ENCODE assay signal across 7 mouse cellular contexts in the genomic region with DNA sequence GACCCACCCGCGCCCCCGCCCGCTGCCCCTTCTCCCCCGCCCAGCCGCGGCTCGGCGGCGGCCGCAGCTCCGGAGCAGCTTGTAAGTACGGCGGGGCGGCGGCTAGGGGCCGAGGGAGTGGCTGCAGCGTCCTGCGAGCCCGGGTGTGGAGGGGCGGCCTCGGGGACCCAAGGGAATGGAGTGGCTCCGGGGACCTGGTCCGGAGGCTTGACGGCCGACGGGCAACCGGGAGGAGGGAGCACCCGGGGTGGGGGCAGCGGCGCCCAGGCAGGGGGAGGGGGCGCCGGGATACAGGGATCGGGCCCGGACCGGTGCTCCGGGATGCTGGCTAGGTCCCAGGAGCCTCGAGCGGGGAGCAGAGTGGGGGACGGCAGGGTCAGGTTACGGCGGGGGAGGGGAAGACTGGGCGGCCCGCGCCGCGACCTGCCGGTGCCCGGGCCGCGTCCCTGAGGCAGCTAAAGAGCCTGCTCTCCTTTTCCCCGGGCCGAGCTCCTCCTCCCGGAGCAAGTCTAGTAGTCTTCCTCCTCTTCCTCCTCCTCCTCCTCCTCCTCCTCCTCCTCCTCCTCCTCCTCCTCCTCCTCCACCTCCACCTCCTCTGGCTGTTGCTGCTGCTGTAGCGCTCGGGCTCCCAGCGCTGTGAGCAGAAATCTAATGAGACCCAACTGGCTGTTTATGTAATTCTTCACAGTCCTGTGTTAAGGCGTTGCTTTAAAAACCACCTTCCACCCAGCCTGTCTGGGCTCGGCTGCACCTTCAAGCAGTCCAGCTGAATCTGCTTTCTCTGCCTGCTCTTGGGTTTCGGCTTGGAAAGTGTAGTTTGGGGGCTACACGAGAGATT. TPM values are rescaled to one million over a fixed set of nuclear protein-coding genes. Genes with fewer than 3 reads are reported as not detected.
DNase-seq lines count a peak whose midpoint lies in the region; ATAC-seq and TF ChIP-seq lines count a peak whose summit lies in the region.

No protein-coding gene starts in this region.

- no peaks in the 10 kb centered on the region for H3K9me3 ChIP-seq in intestine, postnatal 0 days (ENCODE audit: control insufficient read depth)
- H3K9me3 ChIP-seq in limb, embryonic 13.5 days: no peaks in the 10 kb centered on the region
- H3K9me3 ChIP-seq in midbrain, embryonic 13.5 days: no peaks in the 10 kb centered on the region

- peaks cover 4% of the 10 kb centered on the region for H3K4me1 ChIP-seq in intestine, postnatal 0 days (replicated peaks; ENCODE audit: control insufficient read depth, insufficient read depth, low read length)
- peaks cover 33% of the 10 kb centered on the region for H3K4me1 ChIP-seq in limb, embryonic 13.5 days
- H3K4me1 ChIP-seq in midbrain, embryonic 13.5 days (replicated peaks): peaks cover 34% of the 10 kb centered on the region

- H3K4me3 ChIP-seq in intestine, postnatal 0 days (ENCODE audit: low read depth, low read length): peak overlapping the region; percentile 99
- H3K4me3 ChIP-seq in limb, embryonic 13.5 days: peak overlapping the region; percentile 96
- peak overlapping the region; percentile 98 for H3K4me3 ChIP-seq in midbrain, embryonic 13.5 days (replicated peaks)

- peak; percentile 84 for DNase-seq in adrenal gland, postnatal 10 days
- DNase-seq in embryo, embryonic 11 days: peak; percentile 87
- peak; percentile 60 to 81 for DNase-seq in gastrocnemius, postnatal 4 days (ENCODE audit: low spot score in 2 of 2)
- DNase-seq in spleen, postnatal 14 days (ENCODE audit: low spot score in 2 of 2): peak; percentile 48 to 55

- no peaks in the 10 kb centered on the region for H3K27me3 ChIP-seq in intestine, postnatal 0 days (replicated peaks; ENCODE audit: control insufficient read depth, insufficient read depth, low read length)
- no peaks in the 10 kb centered on the region for H3K27me3 ChIP-seq in limb, embryonic 13.5 days
- no peaks in the 10 kb centered on the region for H3K27me3 ChIP-seq in midbrain, embryonic 13.5 days

- under 1% methylated on average over 51 of the region's 61 CpGs for WGBS in intestine, postnatal 0 days
- WGBS in limb, embryonic 13.5 days: 1% methylated on average over 45 of the region's 61 CpGs
- under 1% methylated on average over 47 of the region's 61 CpGs for whole genome bisulfite sequencing in midbrain, embryonic 13.5 days

- peak overlapping the region; percentile 67 for H3K4me2 ChIP-seq in intestine, postnatal 0 days (replicated peaks; ENCODE audit: low read depth)
- H3K4me2 ChIP-seq in limb, embryonic 13.5 days (replicated peaks): peak overlapping the region; percentile 74
- peak overlapping the region; percentile 67 for H3K4me2 ChIP-seq in midbrain, embryonic 13.5 days (replicated peaks)

- peaks cover 11% of the 10 kb centered on the region for H3K36me3 ChIP-seq in intestine, postnatal 0 days (ENCODE audit: control insufficient read depth, insufficient read depth)
- peaks cover 11% of the 10 kb centered on the region for H3K36me3 ChIP-seq in limb, embryonic 13.5 days
- peaks cover 14% of the 10 kb centered on the region for H3K36me3 ChIP-seq in midbrain, embryonic 13.5 days

- peak overlapping the region; percentile 100 for H3K9ac ChIP-seq in intestine, postnatal 0 days (ENCODE audit: low read depth, low read length)
- H3K9ac ChIP-seq in limb, embryonic 13.5 days: peak overlapping the region; percentile 95
- peak overlapping the region; percentile 99 for H3K9ac ChIP-seq in midbrain, embryonic 13.5 days (replicated peaks)

- ATAC-seq in intestine, postnatal 0 days: peak; percentile 2; the same call in 1 of the 2 replicates
- peak; percentile 14; the same call in 1 of the 2 replicates for ATAC-seq in limb, embryonic 13.5 days (ENCODE audit: low FRiP score, low read depth)
- peak; percentile 40 for ATAC-seq in midbrain, embryonic 13.5 days

- TF ChIP-seq CTCF in intestine, postnatal 0 days (IDR thresholded peaks at IDR 0.05; ENCODE audit: low read depth): no peak

- peak overlapping the region; percentile 97 for H3K27ac ChIP-seq in intestine, postnatal 0 days (ENCODE audit: low read depth, low read length)
- H3K27ac ChIP-seq in limb, embryonic 13.5 days: peak overlapping the region; percentile 99
- H3K27ac ChIP-seq in midbrain, embryonic 13.5 days: peak overlapping the region; percentile 99

RNA-seq across cellular contexts. Expression of a gene that starts 0.6 kb away (rescaled TPM):
- 100 to 1,000 TPM; 111 to 183 TPM for total RNA-seq in adrenal gland, postnatal 10 days (2021)
- total RNA-seq in gastrocnemius, postnatal 4 days (2021): 10 to 100 TPM; 81.4 to 89.8 TPM
- polyA plus RNA-seq in intestine, postnatal 0 days (2015; fragmentation: Nextera tagmentation; extraction: Ambion mirVana): 69.4 and 71.8 TPM in 2 replicates
- 30.0 and 33.9 TPM in 2 replicates for polyA plus RNA-seq in limb, embryonic 13.5 days (2015; fragmentation: Nextera tagmentation; extraction: Ambion mirVana)
- 33.0 and 33.2 TPM in 2 replicates for polyA plus RNA-seq in midbrain, embryonic 13.5 days (2015; fragmentation: Nextera tagmentation; extraction: Ambion mirVana)

RNA-seq across cellular contexts. Expression of a gene that starts 33.9 kb away (rescaled TPM):
- 1 to 10 TPM in 1 of 2 experiments, under 1 TPM in 1; 0.63 to 1.1 TPM for total RNA-seq in adrenal gland, postnatal 10 days (2021)
- 1 to 10 TPM; 2.8 to 3.1 TPM for total RNA-seq in gastrocnemius, postnatal 4 days (2021)
- 0.50 and 0.66 TPM in 2 replicates for polyA plus RNA-seq in intestine, postnatal 0 days (2015; fragmentation: Nextera tagmentation; extraction: Ambion mirVana)
- 15.0 and 17.6 TPM in 2 replicates for polyA plus RNA-seq in limb, embryonic 13.5 days (2015; fragmentation: Nextera tagmentation; extraction: Ambion mirVana)
- 2.9 and 3.4 TPM in 2 replicates for polyA plus RNA-seq in midbrain, embryonic 13.5 days (2015; fragmentation: Nextera tagmentation; extraction: Ambion mirVana)

Comparison
In these comparisons a context has a peak if more than half of its experiments do, and no peak if none do; other contexts are left out.
1. Peak in every context shown above with its lines: DNase-seq, ATAC-seq, H3K4me3 ChIP-seq and H3K27ac ChIP-seq.